Mouse (Mus musculus) cortical plate, adult 2 months (tissue): ENCODE measurements around the gene Iqsec1.

Experiments
- CTCF ChIP-seq: fragments of 200-500 bp; IDR thresholded peaks from 2 replicates; pipeline ENCODE4 v1.5.1; 2011; ENCODE audit warnings: mild to moderate bottlenecking, control low read depth, low read length; ENCODE audit not compliant: insufficient read depth; ENCODE audit errors: extremely low read depth
- POLR2A ChIP-seq: fragments of 200-500 bp; IDR thresholded peaks from 2 replicates; pipeline ENCODE4 v1.6.1; 2011; ENCODE audit warnings: mild to moderate bottlenecking, low read length, control low read depth; ENCODE audit not compliant: insufficient read depth; ENCODE audit errors: extremely low read depth

GRCm38 (mm10) chr6:90898107-90898506 lies 90.4 kb downstream of the Iqsec1 start:
- TF ChIP-seq POLR2A (no peak), CTCF (no peak)
